Mouse (Mus musculus): ENCODE measurements around the gene 1110008P14Rik.

Gene 1110008P14Rik

DNA sequence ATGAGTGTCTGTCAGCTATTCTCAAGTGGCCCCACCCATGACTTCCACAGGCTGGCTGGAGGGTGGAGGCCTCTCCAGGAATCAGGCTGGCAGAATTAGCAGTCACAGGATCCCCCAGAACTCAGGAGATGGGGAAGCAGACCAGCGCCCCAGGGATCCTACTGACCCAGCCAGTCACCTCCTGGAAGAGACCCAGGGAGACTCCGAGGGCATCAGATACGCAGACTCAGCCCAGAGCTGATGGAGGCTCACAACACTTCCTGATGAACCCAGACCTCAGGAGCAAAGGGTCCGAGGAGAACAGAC is 40.2 kb downstream of the 1110008P14Rik start:
- DNase-seq, result no peak

- DNase-seq, result no peak
Measured at GRCm38 (mm10) chr2:32340836-32341633, 40.7 kb downstream of the 1110008P14Rik start.

DNA sequence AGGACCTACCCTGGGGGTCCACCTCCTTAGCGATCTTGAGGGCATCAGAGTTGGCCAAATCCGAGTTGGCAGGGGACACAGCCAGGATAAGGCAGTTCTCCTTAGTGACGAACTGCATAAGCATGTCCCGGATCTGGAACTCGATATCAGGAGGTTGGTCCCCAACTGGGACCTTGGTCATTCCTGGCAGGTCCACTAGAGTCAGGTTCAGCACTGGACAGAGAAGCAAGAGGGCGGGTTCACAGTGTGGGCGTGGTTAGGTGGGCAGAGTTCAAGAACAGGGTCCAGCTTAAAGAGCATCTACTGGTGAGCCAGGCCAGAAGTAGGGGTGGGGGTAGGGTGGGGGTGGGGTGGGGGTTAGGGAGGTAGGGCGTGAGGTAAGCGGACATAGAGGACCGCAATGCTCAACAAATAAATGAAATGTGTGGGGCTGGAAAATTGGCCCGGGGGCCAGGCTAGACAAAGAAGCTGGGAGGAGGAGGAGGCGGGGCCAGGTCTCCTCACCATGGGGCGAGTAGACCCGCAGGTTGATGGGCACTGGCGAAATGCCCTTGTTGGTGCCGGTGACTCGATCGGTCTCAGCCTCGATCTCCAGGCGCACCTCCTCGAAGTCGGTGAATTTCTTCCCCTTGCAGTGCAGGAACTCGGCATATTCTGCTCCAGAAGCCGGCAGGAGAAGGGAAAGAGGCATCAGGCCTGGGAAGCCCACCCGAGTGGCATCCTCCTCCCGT is 41.7 kb downstream of the 1110008P14Rik start:
- DNase-seq, result peak in 1 of 2 experiments; percentile 60

GRCm38 (mm10) chr2:32335888-32336287 is 45.9 kb downstream of the 1110008P14Rik start:
- DNase-seq, result no peak

DNA sequence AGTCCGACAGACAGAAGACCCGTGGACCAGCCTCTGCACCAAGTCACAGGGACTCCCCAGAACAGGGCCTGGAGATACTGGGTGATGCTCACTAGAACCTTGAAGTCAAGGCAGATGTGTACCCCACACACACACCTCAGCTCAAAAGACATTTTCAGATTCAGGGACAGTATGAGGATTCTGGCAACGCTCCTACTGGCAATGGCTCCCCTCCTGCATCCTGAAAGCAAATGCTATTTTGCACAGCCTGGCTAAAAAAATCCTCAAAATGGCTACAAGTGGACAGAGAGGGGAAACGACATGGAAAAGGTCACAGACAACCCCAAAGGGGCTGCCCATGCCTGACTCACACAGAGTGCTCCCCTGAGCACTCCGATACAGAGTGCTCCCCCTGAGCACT is 49.6 kb downstream of the 1110008P14Rik start:
- no peak for DNase-seq

DNA sequence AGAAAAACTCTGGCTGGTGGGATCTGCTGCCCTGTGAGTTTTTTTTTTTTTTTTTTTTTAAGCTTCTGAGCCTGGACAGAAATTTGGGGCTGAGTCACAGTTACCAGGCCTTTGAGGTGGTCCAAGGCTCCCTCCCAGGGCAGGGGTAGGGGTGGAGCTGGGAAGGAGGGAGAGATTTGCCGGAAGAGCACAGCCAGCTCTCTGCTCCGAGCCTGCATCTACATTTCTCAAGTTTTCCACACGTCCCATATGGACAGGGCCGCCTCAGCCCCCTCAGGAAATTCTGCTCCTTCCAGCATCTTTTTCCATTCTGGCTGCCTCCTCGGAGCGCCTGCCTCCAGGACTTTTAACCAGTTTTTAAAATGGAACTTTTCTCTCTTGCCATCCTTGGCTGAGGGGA is 52.2 kb downstream of the 1110008P14Rik start:
- DNase-seq, result no peak

- DNase-seq, result no peak
Measured at GRCm38 (mm10) chr2:32328911-32329460, 52.8 kb downstream of the 1110008P14Rik start.

DNA sequence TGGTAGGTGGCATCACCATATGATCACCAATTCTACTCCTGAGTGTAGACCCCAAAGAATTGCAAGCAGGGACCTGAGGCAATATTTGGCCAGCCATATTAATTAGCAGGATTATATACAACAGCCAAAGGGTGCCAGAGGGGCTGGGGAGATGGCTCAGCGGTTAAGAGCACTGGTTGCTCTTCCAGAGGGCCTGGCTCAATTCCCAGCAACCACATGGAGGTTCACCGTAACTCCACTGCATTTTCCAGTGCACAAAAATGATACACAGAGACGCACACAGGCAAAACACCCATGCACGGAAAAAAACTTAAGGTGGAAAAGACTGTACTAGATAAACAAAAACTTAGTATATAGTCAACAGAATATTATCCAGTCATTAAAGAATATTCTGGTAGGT is 54.5 kb downstream of the 1110008P14Rik start:
- no peak for DNase-seq
